Mouse (Mus musculus): ENCODE results near the gene Sox5. TPM values are rescaled to one million over a fixed set of nuclear protein-coding genes. Genes with fewer than 3 reads are reported as not detected.

The Sox5 gene
- polyA plus RNA-seq, 1 experiment from 2014 or later, result 61.5 TPM

DNA sequence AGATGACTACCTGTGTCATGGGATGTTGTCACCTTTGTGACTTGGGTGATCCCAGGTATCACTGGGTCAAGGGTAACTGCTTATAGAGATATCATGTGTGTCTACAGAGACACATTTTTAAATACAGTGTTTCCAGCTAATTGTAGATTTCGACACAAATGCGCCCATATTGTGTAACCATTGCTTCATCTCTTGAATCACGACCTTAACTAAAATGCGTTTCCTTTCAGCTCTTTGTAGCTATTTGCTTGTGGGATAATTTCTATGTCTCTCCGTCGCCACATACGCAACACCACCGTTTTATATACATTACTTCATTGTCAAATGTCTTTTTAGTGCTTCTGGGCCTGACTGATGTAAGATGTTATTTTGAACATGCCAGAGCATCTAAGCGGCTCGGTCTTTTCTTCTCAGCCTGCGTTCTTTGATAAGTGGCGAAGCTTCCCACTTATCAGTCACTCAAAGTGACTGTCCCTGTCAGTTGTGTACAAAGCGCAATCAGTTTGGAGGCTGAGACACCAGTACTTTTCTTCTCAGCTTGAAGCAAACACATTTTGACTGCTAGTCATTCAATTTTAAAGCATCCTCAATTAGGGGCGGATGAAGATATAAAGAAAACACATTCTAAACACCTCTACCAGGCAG is 769.8 kb downstream of the Sox5 start:
- no peaks in the 10 kb centered on the region; the same call in 1 of the 2 replicates for H3K36me3 ChIP-seq (ENCODE audit: control insufficient read depth, insufficient read depth, low read length)
- H3K4me2 ChIP-seq (ENCODE audit: low read depth, low read length, severe bottlenecking), result no peak overlapping the region
- H3K9me3 ChIP-seq (ENCODE audit: control insufficient read depth, low read length), result no peaks in the 10 kb centered on the region
- no peaks in the 10 kb centered on the region for H3K27me3 ChIP-seq (ENCODE audit: control insufficient read depth, insufficient read depth, low read length)
- H3K4me3 ChIP-seq (ENCODE audit: low read depth, low read length), result no peak overlapping the region
- ATAC-seq (replicated peaks; ENCODE audit: low FRiP score) (no peak), DNase-seq (ENCODE audit: low spot score) (no peak)
- H3K4me1 ChIP-seq (replicated peaks; ENCODE audit: control insufficient read depth, insufficient read depth, low read length), result no peaks in the 10 kb centered on the region
- no peak overlapping the region for H3K27ac ChIP-seq (ENCODE audit: low read depth, low read length)
- WGBS, result 94% methylated on average over 14 of the region's 14 CpGs
- no peak overlapping the region for H3K9ac ChIP-seq (ENCODE audit: low read length)

DNA sequence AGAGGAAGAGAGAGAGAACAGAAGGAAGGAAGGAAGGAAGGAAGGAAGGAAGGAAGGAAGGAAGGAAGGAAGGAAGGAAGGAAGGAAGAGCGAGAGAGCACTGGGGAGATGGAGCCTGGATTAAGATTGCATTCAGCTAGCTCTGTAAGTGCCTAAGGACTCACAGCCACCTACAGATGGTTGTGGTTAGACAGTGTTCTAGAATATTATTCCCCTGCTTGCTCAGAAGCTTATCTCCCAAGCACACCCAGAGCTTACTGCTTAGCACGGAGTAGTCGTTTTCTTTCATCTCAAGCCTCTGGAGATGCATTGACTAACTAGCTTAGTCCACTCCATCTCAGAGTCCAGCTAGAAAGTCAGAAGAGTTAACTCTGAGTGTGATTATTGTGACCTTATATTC is 770.8 kb downstream of the Sox5 start:
- ATAC-seq (replicated peaks; ENCODE audit: low FRiP score), result no peak
- Histone ChIP-seq H3K36me3 (ENCODE audit: control insufficient read depth, insufficient read depth, low read length) (no peaks in the 10 kb centered on the region; the same call in 1 of the 2 replicates), H3K27me3 (ENCODE audit: control insufficient read depth, insufficient read depth, low read length) (no peaks in the 10 kb centered on the region), H3K9ac (ENCODE audit: low read length) (no peak overlapping the region), H3K9me3 (ENCODE audit: control insufficient read depth, low read length) (no peaks in the 10 kb centered on the region), H3K4me1 (replicated peaks; ENCODE audit: control insufficient read depth, insufficient read depth, low read length) (no peaks in the 10 kb centered on the region), H3K27ac (ENCODE audit: low read depth, low read length) (no peak overlapping the region), H3K4me3 (ENCODE audit: low read depth, low read length) (no peak overlapping the region), H3K4me2 (ENCODE audit: low read depth, low read length, severe bottlenecking) (no peak overlapping the region)
- no peak for DNase-seq (ENCODE audit: low spot score)
- 80% methylated on average over 3 of the region's 3 CpGs for WGBS

DNA sequence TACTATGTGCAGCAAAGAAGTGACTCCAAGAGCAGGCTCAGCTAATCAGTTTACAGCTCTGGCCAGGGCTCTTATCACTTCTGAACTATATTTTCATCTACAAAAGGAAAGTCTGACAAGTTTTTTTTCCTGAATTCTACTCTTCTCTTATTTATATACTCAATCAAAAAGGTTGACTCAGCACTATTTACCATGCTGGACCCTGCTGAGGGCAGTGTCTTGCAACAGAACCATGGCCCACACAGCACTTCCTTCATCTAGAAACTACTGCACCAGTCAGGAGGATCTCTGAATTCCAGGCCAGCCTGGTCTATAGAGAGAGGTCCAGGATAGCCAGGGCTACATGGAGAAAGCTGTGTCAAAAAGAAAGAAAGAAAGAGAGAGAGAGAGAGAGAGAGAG is 771.5 kb downstream of the Sox5 start:
- Histone ChIP-seq H3K4me3 (ENCODE audit: low read depth, low read length) (no peak overlapping the region), H3K36me3 (ENCODE audit: control insufficient read depth, insufficient read depth, low read length) (no peaks in the 10 kb centered on the region), H3K9me3 (ENCODE audit: control insufficient read depth, low read length) (no peaks in the 10 kb centered on the region), H3K9ac (ENCODE audit: low read length) (no peak overlapping the region), H3K27me3 (ENCODE audit: control insufficient read depth, insufficient read depth, low read length) (no peaks in the 10 kb centered on the region), H3K27ac (ENCODE audit: low read depth, low read length) (no peak overlapping the region), H3K4me1 (replicated peaks; ENCODE audit: control insufficient read depth, insufficient read depth, low read length) (no peaks in the 10 kb centered on the region), H3K4me2 (ENCODE audit: low read depth, low read length, severe bottlenecking) (no peak overlapping the region)
- ATAC-seq (replicated peaks; ENCODE audit: low FRiP score) (no peak), DNase-seq (ENCODE audit: low spot score) (no peak)

DNA sequence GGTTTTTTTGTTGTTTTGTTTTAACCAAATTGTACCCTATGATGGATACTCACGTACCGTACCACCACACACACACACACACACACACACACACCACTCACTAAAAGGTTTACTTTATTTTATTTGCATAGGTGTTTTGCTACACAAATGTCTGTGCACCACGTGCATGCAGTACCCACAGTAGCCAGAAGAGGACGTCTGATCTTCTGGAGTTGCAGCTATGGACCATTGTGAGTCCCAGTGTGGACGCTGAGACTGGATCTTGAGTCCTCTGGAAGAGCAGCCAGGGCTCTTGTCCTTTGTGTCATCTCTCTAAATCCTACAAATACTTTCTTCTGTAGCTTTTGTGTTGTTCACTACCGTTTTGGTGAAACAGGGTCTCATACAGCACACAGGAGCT is 776.6 kb downstream of the Sox5 start:
- no peak for ATAC-seq (replicated peaks; ENCODE audit: low FRiP score)
- H3K9ac ChIP-seq (ENCODE audit: low read length), result no peak overlapping the region
- no peak for DNase-seq (ENCODE audit: low spot score)
- no peaks in the 10 kb centered on the region for H3K36me3 ChIP-seq (ENCODE audit: control insufficient read depth, insufficient read depth, low read length)
- no peak overlapping the region for H3K27ac ChIP-seq (ENCODE audit: low read depth, low read length)
- 94% methylated on average over 6 of the region's 6 CpGs for WGBS
- H3K4me2 ChIP-seq (ENCODE audit: low read depth, low read length, severe bottlenecking), result no peak overlapping the region
- H3K27me3 ChIP-seq (ENCODE audit: control insufficient read depth, insufficient read depth, low read length), result no peaks in the 10 kb centered on the region
- no peaks in the 10 kb centered on the region for H3K9me3 ChIP-seq (ENCODE audit: control insufficient read depth, low read length)
- no peaks in the 10 kb centered on the region for H3K4me1 ChIP-seq (replicated peaks; ENCODE audit: control insufficient read depth, insufficient read depth, low read length)
- no peak overlapping the region for H3K4me3 ChIP-seq (ENCODE audit: low read depth, low read length)

DNA sequence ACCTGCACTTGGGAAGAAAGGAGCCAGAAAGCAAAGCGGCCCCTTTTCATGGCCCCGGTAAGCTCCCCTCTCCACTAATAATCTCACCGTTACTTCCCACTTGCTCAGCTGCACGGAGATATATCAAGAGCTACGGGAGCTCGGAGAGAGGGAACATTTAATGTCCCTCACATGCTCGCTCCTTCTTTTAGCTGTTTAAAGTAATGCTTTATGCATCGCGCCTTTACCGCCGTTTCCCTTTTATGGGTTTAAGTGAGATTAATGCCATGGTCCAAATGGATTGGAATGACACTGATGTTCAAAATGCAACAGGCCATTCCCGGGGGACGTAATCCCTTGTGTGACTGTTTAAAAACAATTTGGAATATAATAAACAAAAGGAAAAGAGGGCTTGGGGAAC is 783.6 kb downstream of the Sox5 start:
- H3K27ac ChIP-seq (ENCODE audit: low read depth, low read length), result no peak overlapping the region
- H3K4me2 ChIP-seq (ENCODE audit: low read depth, low read length, severe bottlenecking), result no peak overlapping the region
- H3K27me3 ChIP-seq (ENCODE audit: control insufficient read depth, insufficient read depth, low read length), result no peaks in the 10 kb centered on the region
- peaks cover 2% of the 10 kb centered on the region; the same call in 1 of the 2 replicates for H3K4me1 ChIP-seq (replicated peaks; ENCODE audit: control insufficient read depth, insufficient read depth, low read length)
- no peak overlapping the region for H3K9ac ChIP-seq (ENCODE audit: low read length)
- H3K9me3 ChIP-seq (ENCODE audit: control insufficient read depth, low read length), result no peaks in the 10 kb centered on the region
- H3K36me3 ChIP-seq (ENCODE audit: control insufficient read depth, insufficient read depth, low read length), result no peaks in the 10 kb centered on the region
- DNase-seq (ENCODE audit: low spot score) (no peak), ATAC-seq (replicated peaks; ENCODE audit: low FRiP score) (no peak)
- WGBS, result 33% methylated on average over 13 of the region's 13 CpGs
- no peak overlapping the region for H3K4me3 ChIP-seq (ENCODE audit: low read depth, low read length)

DNA sequence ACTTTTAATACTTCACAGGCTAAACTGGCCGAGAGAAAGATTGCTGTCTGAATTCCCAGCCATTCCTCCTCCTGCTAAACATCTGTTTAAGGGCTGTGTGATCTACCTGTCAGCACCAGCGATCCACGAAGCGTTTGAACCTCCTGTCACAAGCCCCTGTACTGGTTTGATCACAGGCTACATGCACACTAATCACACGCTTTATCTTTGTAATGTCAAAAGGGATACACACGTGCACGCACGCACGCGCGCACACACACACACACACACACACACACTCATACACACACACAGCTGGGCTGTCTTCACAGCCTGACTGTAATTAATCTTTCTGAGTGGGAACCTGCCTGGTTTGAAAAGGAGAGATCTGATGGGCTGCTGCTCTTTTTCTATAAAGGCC is 784.2 kb downstream of the Sox5 start:
- 80% methylated on average over 11 of the region's 11 CpGs for WGBS
- Histone ChIP-seq H3K4me1 (replicated peaks; ENCODE audit: control insufficient read depth, insufficient read depth, low read length) (peaks cover 2% of the 10 kb centered on the region; the same call in 1 of the 2 replicates), H3K27ac (ENCODE audit: low read depth, low read length) (no peak overlapping the region), H3K9me3 (ENCODE audit: control insufficient read depth, low read length) (no peaks in the 10 kb centered on the region), H3K27me3 (ENCODE audit: control insufficient read depth, insufficient read depth, low read length) (no peaks in the 10 kb centered on the region), H3K4me3 (ENCODE audit: low read depth, low read length) (no peak overlapping the region), H3K36me3 (ENCODE audit: control insufficient read depth, insufficient read depth, low read length) (no peaks in the 10 kb centered on the region), H3K4me2 (ENCODE audit: low read depth, low read length, severe bottlenecking) (no peak overlapping the region), H3K9ac (ENCODE audit: low read length) (no peak overlapping the region)
- 0 out of 2 replicates have a peak, but pooled peaks have one; percentile 24 for ATAC-seq (replicated peaks; ENCODE audit: low FRiP score)
- no peak for DNase-seq (ENCODE audit: low spot score)

DNA sequence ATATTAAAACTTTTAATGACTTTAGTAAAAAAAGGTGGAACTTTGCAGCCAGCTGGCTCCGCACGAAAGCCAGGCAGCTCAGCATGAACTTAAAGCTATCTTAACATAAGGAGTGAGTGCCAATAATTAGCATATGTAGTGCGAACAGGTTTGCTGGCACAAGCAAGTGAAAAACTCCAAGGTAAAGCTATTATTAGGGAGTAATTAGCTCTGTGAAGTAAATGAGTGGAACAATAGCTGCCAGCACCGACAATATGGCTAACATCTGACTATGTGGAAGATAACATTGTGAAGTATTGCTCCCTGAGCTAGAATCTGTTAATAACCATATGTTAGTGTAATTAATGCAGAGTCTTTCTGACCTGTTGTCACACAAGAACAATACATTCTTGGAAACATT is 786.7 kb downstream of the Sox5 start:
- WGBS, result 19% methylated on average over 4 of the region's 4 CpGs
- peak; percentile 67 for ATAC-seq (replicated peaks; ENCODE audit: low FRiP score)
- Histone ChIP-seq H3K4me1 (replicated peaks; ENCODE audit: control insufficient read depth, insufficient read depth, low read length) (peaks cover 2% of the 10 kb centered on the region; the same call in 1 of the 2 replicates), H3K9me3 (ENCODE audit: control insufficient read depth, low read length) (no peaks in the 10 kb centered on the region), H3K9ac (ENCODE audit: low read length) (no peak overlapping the region), H3K27ac (ENCODE audit: low read depth, low read length) (no peak overlapping the region), H3K4me2 (ENCODE audit: low read depth, low read length, severe bottlenecking) (no peak overlapping the region), H3K36me3 (ENCODE audit: control insufficient read depth, insufficient read depth, low read length) (no peaks in the 10 kb centered on the region), H3K4me3 (ENCODE audit: low read depth, low read length) (no peak overlapping the region), H3K27me3 (ENCODE audit: control insufficient read depth, insufficient read depth, low read length) (no peaks in the 10 kb centered on the region)
- DNase-seq (ENCODE audit: low spot score), result no peak

DNA sequence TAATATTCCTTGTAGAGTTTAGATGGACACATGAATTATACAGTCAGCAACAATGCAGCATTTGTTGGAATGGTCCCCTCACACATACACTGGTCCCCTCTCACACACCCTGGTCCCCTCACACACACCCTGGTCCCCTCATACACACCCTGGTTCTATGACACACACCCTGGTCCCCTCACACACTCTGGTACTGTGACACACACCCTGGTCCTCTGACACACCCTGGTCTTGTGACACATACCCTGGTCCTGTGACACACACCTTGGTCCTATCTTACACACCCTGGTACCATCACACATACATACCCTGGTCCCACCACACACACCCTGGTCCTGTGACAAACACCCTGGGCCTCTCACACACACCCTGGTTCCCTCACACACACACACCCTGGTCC is 794.2 kb downstream of the Sox5 start:
- Histone ChIP-seq H3K4me3 (ENCODE audit: low read depth, low read length) (no peak overlapping the region), H3K9me3 (ENCODE audit: control insufficient read depth, low read length) (no peaks in the 10 kb centered on the region), H3K9ac (ENCODE audit: low read length) (no peak overlapping the region), H3K27me3 (ENCODE audit: control insufficient read depth, insufficient read depth, low read length) (no peaks in the 10 kb centered on the region), H3K4me1 (replicated peaks; ENCODE audit: control insufficient read depth, insufficient read depth, low read length) (no peaks in the 10 kb centered on the region), H3K4me2 (ENCODE audit: low read depth, low read length, severe bottlenecking) (no peak overlapping the region), H3K27ac (ENCODE audit: low read depth, low read length) (no peak overlapping the region), H3K36me3 (ENCODE audit: control insufficient read depth, insufficient read depth, low read length) (no peaks in the 10 kb centered on the region)
- DNase-seq (ENCODE audit: low spot score) (no peak), ATAC-seq (replicated peaks; ENCODE audit: low FRiP score) (no peak)

DNA sequence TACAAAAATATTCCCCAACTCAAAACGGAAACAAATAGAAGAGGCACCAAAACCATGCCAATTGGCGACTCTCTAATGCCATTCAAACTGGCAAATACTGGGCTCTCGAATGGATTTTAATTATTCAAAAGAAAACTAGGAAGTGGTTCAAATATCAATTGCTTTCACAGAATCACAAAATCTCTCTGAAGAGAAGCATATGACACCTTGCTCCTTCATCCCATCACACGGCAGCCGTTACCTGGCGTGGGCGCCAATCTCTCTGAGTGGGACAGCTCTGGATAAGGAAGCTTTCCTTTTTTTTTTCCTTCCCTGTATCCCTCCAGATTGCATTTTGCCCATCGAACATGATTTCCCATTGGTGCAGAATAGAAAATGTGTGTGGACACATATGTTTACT is 801.6 kb downstream of the Sox5 start:
- Histone ChIP-seq H3K4me1 (replicated peaks; ENCODE audit: control insufficient read depth, insufficient read depth, low read length) (no peaks in the 10 kb centered on the region), H3K9ac (ENCODE audit: low read length) (no peak overlapping the region), H3K4me2 (ENCODE audit: low read depth, low read length, severe bottlenecking) (no peak overlapping the region), H3K27me3 (ENCODE audit: control insufficient read depth, insufficient read depth, low read length) (no peaks in the 10 kb centered on the region), H3K36me3 (ENCODE audit: control insufficient read depth, insufficient read depth, low read length) (no peaks in the 10 kb centered on the region), H3K4me3 (ENCODE audit: low read depth, low read length) (no peak overlapping the region), H3K27ac (ENCODE audit: low read depth, low read length) (no peak overlapping the region), H3K9me3 (ENCODE audit: control insufficient read depth, low read length) (no peaks in the 10 kb centered on the region)
- no peak for DNase-seq (ENCODE audit: low spot score)
- WGBS, result 95% methylated on average over 8 of the region's 8 CpGs
- no peak for ATAC-seq (replicated peaks; ENCODE audit: low FRiP score)

Data from forebrain, embryonic 11.5 days (tissue).